Mouse (Mus musculus) embryonic facial prominence, embryonic 15.5 days (tissue): Measurements from ENCODE around the gene Tnpo3. TPM values are rescaled to one million over a fixed set of nuclear protein-coding genes. Genes with fewer than 3 reads are reported as not detected.
A peak's percentile ranks its signal among the peaks of the same experiment; 100 is the strongest.
"Not testable (repeated sequence)": the region's sequence is repeated elsewhere in the genome, so short reads cannot be mapped to it uniquely, and the experiment has no call there.

Experiments
- ATAC-seq: fragments of 200-750 bp; cut with Nextera tagmentation; 2 replicates; pipeline ENCODE4 v1.8.0; 2017; ENCODE audit warnings: low read depth, moderate TSS enrichment; ENCODE audit not compliant: insufficient number of reproducible peaks, low FRiP score, low TSS enrichment
- H3K27ac ChIP-seq: fragments of 300-500 bp; sonication (generic); replicated peaks from 2 replicates; pipeline ENCODE4 v1.5.1; 2015; ENCODE audit warnings: mild to moderate bottlenecking, inconsistent platforms
- H3K27me3 ChIP-seq: fragments of 300-500 bp; sonication (generic); 2 replicates; pipeline ENCODE4 v1.6.1; 2015; ENCODE audit warnings: inconsistent platforms
- H3K36me3 ChIP-seq: fragments of 300-500 bp; sonication (generic); 2 replicates; pipeline ENCODE4 v1.6.1; 2015; ENCODE audit warnings: mild to moderate bottlenecking, inconsistent platforms
- H3K4me1 ChIP-seq: fragments of 300-500 bp; sonication (generic); 2 replicates; pipeline ENCODE4 v1.6.1; 2015; ENCODE audit warnings: inconsistent platforms
- H3K4me2 ChIP-seq: fragments of 300-500 bp; sonication (generic); replicated peaks from 2 replicates; pipeline ENCODE4 v1.6.1; 2015; ENCODE audit warnings: mild to moderate bottlenecking, inconsistent platforms
- H3K4me3 ChIP-seq: fragments of 300-500 bp; sonication (generic); replicated peaks from 2 replicates; pipeline ENCODE4 v1.5.1; 2015; ENCODE audit warnings: mild to moderate bottlenecking, inconsistent platforms
- H3K9ac ChIP-seq: fragments of 300-500 bp; sonication (generic); 2 replicates; pipeline ENCODE4 v1.6.1; 2015; ENCODE audit warnings: inconsistent platforms
- H3K9me3 ChIP-seq: fragments of 300-500 bp; sonication (generic); replicated peaks from 2 replicates; pipeline ENCODE4 v1.6.1; 2016; ENCODE audit warnings: inconsistent platforms
- WGBS: fragments of 180-500 bp; shearing (Covaris S2); methylation state at CpG from one replicate; pipeline ENCODE4 v1.1.7; 2015; 5-methylcytosine and 5-hydroxymethylcytosine counted together
- polyA plus RNA-seq: library from polyadenylated mRNA; unstranded; fragments of >200 nt; fragmentation: Nextera tagmentation; extraction: Ambion mirVana; gene quantifications from 2 replicates; pipeline ENCODE4 v1.2.1, GENCODE M21; 2015

Tnpo3 gene
- polyA plus RNA-seq, 1 experiment from 2014 or later = 85.2 TPM

GRCm38 (mm10) chr6:29610020-29610640 lies 443 bp upstream of the Tnpo3 start:
- peak overlapping the region; percentile 71 for H3K4me2 ChIP-seq
- not testable (repeated sequence) for ATAC-seq

DNA sequence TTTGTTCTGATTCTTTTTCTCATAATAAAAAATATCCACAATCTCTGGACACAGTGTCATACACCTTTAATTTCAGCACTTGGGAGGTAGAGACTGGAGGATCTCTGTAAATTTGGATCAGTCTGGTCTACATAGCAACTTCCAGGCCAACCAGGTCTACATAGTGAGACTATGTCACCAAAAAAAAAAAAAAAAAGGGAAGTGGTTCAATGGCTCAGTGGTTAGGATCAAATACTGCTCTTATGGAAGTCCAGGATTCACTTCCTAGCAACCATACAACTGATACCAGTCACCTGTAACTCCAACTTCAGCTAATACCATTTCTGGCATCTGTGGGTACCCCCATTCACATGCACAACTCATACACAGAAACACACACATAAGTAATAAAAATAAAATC lies 9.5 kb downstream of the Tnpo3 start:
- H3K9me3 ChIP-seq = no peaks in the 10 kb centered on the region
- no peaks in the 10 kb centered on the region for H3K4me1 ChIP-seq
- H3K27me3 ChIP-seq = no peaks in the 10 kb centered on the region
- H3K9ac ChIP-seq = no peak overlapping the region
- H3K36me3 ChIP-seq = no peaks in the 10 kb centered on the region
- no peak for ATAC-seq
- no peak overlapping the region for H3K4me3 ChIP-seq
- H3K4me2 ChIP-seq = no peak overlapping the region
- no peak overlapping the region for H3K27ac ChIP-seq

More at GRCm38 (mm10) chr6:29610020-29610640, 443 bp upstream of the Tnpo3 start:
- not testable (repeated sequence) for H3K27me3 ChIP-seq, H3K36me3 ChIP-seq, H3K9me3 ChIP-seq
- Histone ChIP-seq H3K4me3 (peak overlapping the region; percentile 99), H3K27ac (peak overlapping the region; percentile 96), H3K9ac (peak overlapping the region; percentile 97), H3K4me1 (peaks cover 15% of the 10 kb centered on the region; the same call in 1 of the 2 replicates)
- WGBS = 24% methylated on average over 13 of the region's 13 CpGs

GRCm38 (mm10) chr6:29595656-29596055 lies 14.0 kb downstream of the Tnpo3 start:
- no peak overlapping the region for H3K4me2 ChIP-seq
- WGBS = 86% methylated on average over 2 of the region's 2 CpGs
- H3K27me3 ChIP-seq = no peaks in the 10 kb centered on the region
- no peaks in the 10 kb centered on the region for H3K36me3 ChIP-seq
- no peaks in the 10 kb centered on the region for H3K9me3 ChIP-seq
- no peaks in the 10 kb centered on the region for H3K4me1 ChIP-seq
- H3K9ac ChIP-seq = no peak overlapping the region
- no peak overlapping the region for H3K4me3 ChIP-seq
- no peak for ATAC-seq
- H3K27ac ChIP-seq = no peak overlapping the region

- Histone ChIP-seq H3K4me1 (no peaks in the 10 kb centered on the region), H3K27me3 (no peaks in the 10 kb centered on the region), H3K9ac (no peak overlapping the region), H3K4me3 (no peak overlapping the region), H3K4me2 (no peak overlapping the region), H3K27ac (no peak overlapping the region), H3K9me3 (0 out of 2 replicates have a peak, but pooled peaks cover 4% of the 10 kb centered on the region), H3K36me3 (peaks cover 69% of the 10 kb centered on the region)
- ATAC-seq = no peak
- 93% methylated on average over 3 of the region's 3 CpGs for WGBS
Measured at GRCm38 (mm10) chr6:29581202-29581601, 28.5 kb downstream of the Tnpo3 start.

DNA sequence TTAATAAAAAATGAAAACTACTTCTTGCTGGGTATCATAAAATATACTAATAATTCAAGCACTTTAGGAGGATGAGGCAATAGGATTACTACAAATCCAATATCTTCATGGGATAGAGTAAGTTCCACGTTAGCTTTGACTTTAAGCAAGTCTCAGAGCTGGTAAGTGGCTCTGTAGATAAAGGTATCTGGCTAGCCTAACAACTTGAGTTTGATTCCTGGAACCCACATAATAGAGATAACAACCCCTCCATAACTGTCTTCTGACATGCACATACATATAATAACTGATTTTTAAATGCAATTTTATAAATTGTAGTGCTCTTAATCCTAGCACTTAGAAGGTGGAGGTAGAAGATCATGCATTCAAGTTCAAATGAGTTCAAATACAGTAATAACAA lies 28.9 kb downstream of the Tnpo3 start:
- H3K4me3 ChIP-seq = no peak overlapping the region
- H3K4me2 ChIP-seq = no peak overlapping the region
- no peak for ATAC-seq
- H3K27ac ChIP-seq = no peak overlapping the region
- 89% methylated on average over 1 of the region's 1 CpGs for WGBS
- peaks cover 67% of the 10 kb centered on the region for H3K36me3 ChIP-seq
- H3K9me3 ChIP-seq = 0 out of 2 replicates have a peak, but pooled peaks cover 4% of the 10 kb centered on the region
- no peak overlapping the region for H3K9ac ChIP-seq
- no peaks in the 10 kb centered on the region for H3K4me1 ChIP-seq
- H3K27me3 ChIP-seq = no peaks in the 10 kb centered on the region

DNA sequence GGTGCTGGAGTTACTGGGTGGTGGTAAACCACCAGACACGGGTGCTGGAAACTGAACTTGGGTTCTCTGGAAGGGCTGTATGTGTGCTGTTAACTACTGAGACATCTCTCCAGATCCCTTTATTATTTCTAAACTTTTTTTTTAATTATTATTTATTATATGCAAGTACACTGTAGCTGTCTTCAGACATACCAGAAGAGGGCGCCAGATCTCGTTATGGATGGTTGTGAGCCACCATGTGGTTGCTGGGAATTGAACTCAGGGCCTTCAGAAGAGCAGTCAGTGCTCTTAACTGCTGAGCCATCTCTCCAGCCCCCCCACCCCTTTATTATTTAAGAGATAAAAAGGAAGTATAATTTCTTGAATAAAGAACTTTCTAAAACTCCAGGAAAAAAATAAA lies 33.3 kb downstream of the Tnpo3 start:
- not testable (repeated sequence) for H3K9ac ChIP-seq, H3K9me3 ChIP-seq, H3K27ac ChIP-seq, H3K4me3 ChIP-seq, ATAC-seq, H3K27me3 ChIP-seq, H3K4me2 ChIP-seq, H3K4me1 ChIP-seq
- H3K36me3 ChIP-seq = peaks cover 77% of the 10 kb centered on the region
- 88% methylated on average over 3 of the region's 3 CpGs for WGBS

- Histone ChIP-seq H3K27ac (no peak overlapping the region), H3K4me3 (no peak overlapping the region), H3K9me3 (no peaks in the 10 kb centered on the region), H3K9ac (no peak overlapping the region), H3K4me1 (no peaks in the 10 kb centered on the region), H3K4me2 (no peak overlapping the region), H3K27me3 (no peaks in the 10 kb centered on the region), H3K36me3 (peaks cover 83% of the 10 kb centered on the region)
- 88% methylated on average over 2 of the region's 2 CpGs for WGBS
- ATAC-seq = no peak
Measured at GRCm38 (mm10) chr6:29557112-29557511, 52.6 kb downstream of the Tnpo3 start.

DNA sequence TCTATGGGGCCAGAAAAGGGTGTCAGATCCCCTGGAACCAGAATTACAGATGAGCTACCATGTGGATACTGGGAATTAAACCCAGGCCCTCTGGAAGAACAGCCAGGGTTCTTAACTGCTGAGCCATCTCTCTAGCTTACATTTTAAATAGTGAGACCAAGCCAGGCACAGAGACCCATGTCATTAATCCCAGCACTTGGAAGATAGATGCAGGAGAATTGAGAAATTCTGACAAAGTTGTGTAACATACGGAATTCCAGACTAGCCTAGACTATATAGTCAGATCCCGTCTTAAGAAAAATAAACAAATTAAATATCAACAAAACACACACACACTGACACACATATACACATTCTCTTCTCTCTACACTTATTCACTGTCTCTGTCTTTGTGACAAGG lies 57.2 kb downstream of the Tnpo3 start:
- no peaks in the 10 kb centered on the region for H3K4me1 ChIP-seq
- H3K27ac ChIP-seq = no peak overlapping the region
- ATAC-seq = no peak
- 79% methylated on average over 2 of the region's 2 CpGs for WGBS
- H3K27me3 ChIP-seq = no peaks in the 10 kb centered on the region
- H3K9ac ChIP-seq = no peak overlapping the region
- no peaks in the 10 kb centered on the region for H3K9me3 ChIP-seq
- H3K36me3 ChIP-seq = peaks cover 81% of the 10 kb centered on the region
- no peak overlapping the region for H3K4me3 ChIP-seq
- H3K4me2 ChIP-seq = no peak overlapping the region

GRCm38 (mm10) chr6:29548086-29548485 lies 61.6 kb downstream of the Tnpo3 start:
- Histone ChIP-seq H3K4me2 (no peak overlapping the region), H3K9ac (no peak overlapping the region), H3K4me1 (no peaks in the 10 kb centered on the region), H3K27me3 (no peaks in the 10 kb centered on the region), H3K27ac (peak overlapping the region; percentile 61), H3K36me3 (peaks cover 78% of the 10 kb centered on the region), H3K4me3 (no peak overlapping the region), H3K9me3 (no peaks in the 10 kb centered on the region)
- 80% methylated on average over 1 of the region's 1 CpGs for WGBS
- ATAC-seq = no peak

GRCm38 (mm10) chr6:29547582-29547981 lies 62.1 kb downstream of the Tnpo3 start:
- peaks cover 78% of the 10 kb centered on the region for H3K36me3 ChIP-seq
- no peak overlapping the region for H3K4me3 ChIP-seq
- no peaks in the 10 kb centered on the region for H3K27me3 ChIP-seq
- H3K9me3 ChIP-seq = no peaks in the 10 kb centered on the region
- no peaks in the 10 kb centered on the region for H3K4me1 ChIP-seq
- no peak overlapping the region for H3K9ac ChIP-seq
- peak overlapping the region; percentile 61; the same call in 1 of the 2 replicates for H3K27ac ChIP-seq
- ATAC-seq = no peak
- no peak overlapping the region for H3K4me2 ChIP-seq

DNA sequence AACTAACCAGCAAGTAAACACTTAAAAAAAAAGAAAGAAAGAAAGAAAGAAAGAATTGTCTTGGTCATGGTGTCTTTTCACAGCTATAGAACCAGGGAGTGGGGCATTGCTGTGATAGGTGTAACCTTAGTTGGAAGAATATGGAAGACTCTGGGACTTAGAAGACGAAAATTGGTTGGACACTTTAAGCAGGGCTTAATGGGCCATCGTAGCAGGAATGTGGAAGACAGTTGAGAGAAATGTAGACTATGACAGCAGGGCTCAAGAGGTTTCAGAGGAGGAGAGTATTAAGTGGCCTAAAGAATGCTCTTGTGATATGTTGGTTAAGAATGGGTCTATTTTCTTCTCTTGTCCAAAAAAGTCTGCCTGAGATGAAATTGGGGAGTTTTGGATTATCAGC lies 64.1 kb downstream of the Tnpo3 start:
- Histone ChIP-seq H3K4me1 (no peaks in the 10 kb centered on the region), H3K36me3 (peaks cover 73% of the 10 kb centered on the region), H3K9me3 (no peaks in the 10 kb centered on the region), H3K9ac (no peak overlapping the region), H3K27me3 (no peaks in the 10 kb centered on the region), H3K4me2 (no peak overlapping the region), H3K27ac (no peak overlapping the region), H3K4me3 (no peak overlapping the region)
- ATAC-seq = no peak
- 89% methylated on average over 2 of the region's 2 CpGs for WGBS

DNA sequence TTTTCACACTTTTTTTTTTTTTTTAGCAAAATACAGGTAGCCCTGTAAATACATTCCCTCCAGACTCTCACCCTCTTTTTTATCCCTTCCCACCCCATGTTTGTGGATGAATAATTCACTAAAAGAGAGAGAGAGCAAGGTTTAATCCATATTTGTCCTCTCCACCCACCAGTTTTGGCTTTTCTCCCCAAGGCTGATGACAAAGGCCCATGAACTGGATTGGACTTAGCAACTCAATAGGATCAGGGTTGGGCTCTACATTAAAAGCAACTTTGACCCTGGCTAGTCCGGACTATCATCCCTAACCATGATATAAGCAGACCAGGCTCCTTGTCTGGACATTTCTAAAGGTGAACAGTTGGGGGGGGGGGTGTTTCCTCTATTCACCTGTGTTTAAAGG lies 68.7 kb downstream of the Tnpo3 start:
- no peak for ATAC-seq
- 91% methylated on average over 1 of the region's 1 CpGs for WGBS

More for the DNA sequence above, 68.7 kb downstream of the Tnpo3 start:
- Histone ChIP-seq H3K27ac (no peak overlapping the region), H3K4me1 (no peaks in the 10 kb centered on the region), H3K4me2 (no peak overlapping the region), H3K36me3 (peaks cover 55% of the 10 kb centered on the region), H3K9ac (no peak overlapping the region), H3K27me3 (no peaks in the 10 kb centered on the region), H3K9me3 (no peaks in the 10 kb centered on the region), H3K4me3 (no peak overlapping the region)
